Mouse (Mus musculus) adrenal gland, postnatal 25 days (tissue): ENCODE results near the gene Asb10. TPM values are rescaled to one million over a fixed set of nuclear protein-coding genes. Genes with fewer than 3 reads are reported as not detected.

ENCODE experiments used
- DNase-seq: peaks from one replicate; pipeline ENCODE4 v3.0.0; 2021; ENCODE audit warnings: mixed read lengths
- total RNA-seq: library from RNA; stranded (reverse); gene quantifications from 2 replicates; pipeline ENCODE4 v1.2.3, GENCODE M21; 2021

The Asb10 gene
- total RNA-seq, 1 experiment from 2014 or later, result 0.67 TPM

GRCm38 (mm10) chr5:24490413-24490920, 50.3 kb downstream of the Asb10 start:
- no peak for DNase-seq

GRCm38 (mm10) chr5:24486738-24487137, 54.0 kb downstream of the Asb10 start:
- DNase-seq, result no peak

GRCm38 (mm10) chr5:24486097-24486496, 54.7 kb downstream of the Asb10 start:
- peak; percentile 89 for DNase-seq

- DNase-seq, result no peak
Measured at GRCm38 (mm10) chr5:24484963-24485362, 55.8 kb downstream of the Asb10 start.

GRCm38 (mm10) chr5:24483326-24483725, 57.5 kb downstream of the Asb10 start:
- peak; percentile 54 for DNase-seq

Other genes starting within 250 kb of the Asb10 start
- gene Kcnh2, start 189.4 kb downstream of the Asb10 start, total RNA-seq, result 12.7 and 26.0 TPM in 2 replicates
- 8.3 and 8.7 TPM in 2 replicates for gene Nos3, start 176.2 kb downstream of the Asb10 start, total RNA-seq
- 0.27 and 1.2 TPM in 2 replicates for gene Atg9b, start 148.8 kb downstream of the Asb10 start, total RNA-seq
- gene Abcb8, start 147.3 kb downstream of the Asb10 start, total RNA-seq, result 83.6 and 88.2 TPM in 2 replicates
- gene Asic3, start 127.6 kb downstream of the Asb10 start, total RNA-seq, result 0.43 TPM in 1 of 2 replicates, not detected in the other
- 46.4 and 51.2 TPM in 2 replicates for gene Cdk5, start 117.4 kb downstream of the Asb10 start, total RNA-seq
- 50.5 and 59.1 TPM in 2 replicates for gene Slc4a2, start 117.1 kb downstream of the Asb10 start, total RNA-seq
- 114 and 119 TPM in 2 replicates for gene Fastk, start 95.7 kb downstream of the Asb10 start, total RNA-seq
- gene Tmub1, start 93.1 kb downstream of the Asb10 start, total RNA-seq, result 12.5 and 16.8 TPM in 2 replicates
- gene Agap3, start 88.8 kb downstream of the Asb10 start, total RNA-seq, result 75.6 and 89.0 TPM in 2 replicates
- gene Gbx1, start 13.8 kb downstream of the Asb10 start, total RNA-seq, result not detected in 2 replicates
- not detected in 2 replicates for gene 4931409K22Rik, start 15.8 kb upstream of the Asb10 start, total RNA-seq
- gene Abcf2, start 36.5 kb upstream of the Asb10 start, total RNA-seq, result 74.1 and 76.8 TPM in 2 replicates
- 40.7 and 66.4 TPM in 2 replicates for gene Chpf2, start 45.8 kb upstream of the Asb10 start, total RNA-seq
- 14.5 and 18.7 TPM in 2 replicates for gene Smarcd3, start 83.4 kb upstream of the Asb10 start, total RNA-seq
- gene Nub1, start 144.6 kb upstream of the Asb10 start, total RNA-seq, result 59.5 and 71.3 TPM in 2 replicates
- gene Wdr86, start 189.7 kb upstream of the Asb10 start, total RNA-seq, result 3.2 and 3.6 TPM in 2 replicates
- 2.4 TPM in 1 of 2 replicates, not detected in the other for gene Crygn, start 217.0 kb upstream of the Asb10 start, total RNA-seq